Mouse (Mus musculus): Measurements from ENCODE around the gene Slc38a2. TPM values are rescaled to one million over a fixed set of nuclear protein-coding genes. Genes with fewer than 3 reads are reported as not detected.

Slc38a2 gene
- polyA plus RNA-seq, 2 experiments from 2014 or later = 34.6 to 44.7 TPM

- ATAC-seq = no peak
Measured at GRCm38 (mm10) chr15:96660590-96661141, 38.9 kb downstream of the Slc38a2 start.

GRCm38 (mm10) chr15:96658275-96658602 lies 41.3 kb downstream of the Slc38a2 start:
- ATAC-seq = no peak

- ATAC-seq = no peak
Measured at GRCm38 (mm10) chr15:96657576-96658274, 41.8 kb downstream of the Slc38a2 start.

GRCm38 (mm10) chr15:96655514-96655913 lies 44.0 kb downstream of the Slc38a2 start:
- peak; percentile 24 for ATAC-seq

- ATAC-seq = peak; percentile 99
Measured at GRCm38 (mm10) chr15:96654714-96655113, 44.8 kb downstream of the Slc38a2 start.

GRCm38 (mm10) chr15:96653011-96653410 lies 46.5 kb downstream of the Slc38a2 start:
- no peak for ATAC-seq

- ATAC-seq = no peak
Measured at GRCm38 (mm10) chr15:96652531-96652930, 47.0 kb downstream of the Slc38a2 start.

GRCm38 (mm10) chr15:96647376-96647775 lies 52.2 kb downstream of the Slc38a2 start:
- no peak for ATAC-seq

GRCm38 (mm10) chr15:96642436-96643405 lies 56.8 kb downstream of the Slc38a2 start, which contains the start of gene Slc38a1:
Gene Slc38a1 (minus strand): TSS chr15:96642913.
- ATAC-seq = peak; percentile 12

- no peak for ATAC-seq
Measured at GRCm38 (mm10) chr15:96641821-96642435, 57.6 kb downstream of the Slc38a2 start.

- peak; percentile 3 for ATAC-seq
Measured at GRCm38 (mm10) chr15:96641111-96641820, 58.3 kb downstream of the Slc38a2 start.

GRCm38 (mm10) chr15:96640291-96640985 lies 59.1 kb downstream of the Slc38a2 start:
- ATAC-seq = peak; percentile 66

- ATAC-seq = no peak
Measured at GRCm38 (mm10) chr15:96639630-96640029, 59.9 kb downstream of the Slc38a2 start.

- no peak for ATAC-seq
Measured at GRCm38 (mm10) chr15:96638656-96639055, 60.9 kb downstream of the Slc38a2 start.

GRCm38 (mm10) chr15:96638173-96638572 lies 61.4 kb downstream of the Slc38a2 start:
- peak; percentile 48 for ATAC-seq

Other genes with a start within 250 kb of the Slc38a2 start
- 10 to 100 TPM; 42.4 to 45.3 TPM for gene Scaf11, start 238.9 kb downstream of the Slc38a2 start, polyA plus RNA-seq (2017; shearing (Covaris generic))
- 10 to 100 TPM; 65.0 to 80.7 TPM for gene Slc38a1, start 56.8 kb downstream of the Slc38a2 start, polyA plus RNA-seq (2017; shearing (Covaris generic))